Comparison of ENCODE assay signal across 9 mouse cellular contexts in the genomic region with DNA sequence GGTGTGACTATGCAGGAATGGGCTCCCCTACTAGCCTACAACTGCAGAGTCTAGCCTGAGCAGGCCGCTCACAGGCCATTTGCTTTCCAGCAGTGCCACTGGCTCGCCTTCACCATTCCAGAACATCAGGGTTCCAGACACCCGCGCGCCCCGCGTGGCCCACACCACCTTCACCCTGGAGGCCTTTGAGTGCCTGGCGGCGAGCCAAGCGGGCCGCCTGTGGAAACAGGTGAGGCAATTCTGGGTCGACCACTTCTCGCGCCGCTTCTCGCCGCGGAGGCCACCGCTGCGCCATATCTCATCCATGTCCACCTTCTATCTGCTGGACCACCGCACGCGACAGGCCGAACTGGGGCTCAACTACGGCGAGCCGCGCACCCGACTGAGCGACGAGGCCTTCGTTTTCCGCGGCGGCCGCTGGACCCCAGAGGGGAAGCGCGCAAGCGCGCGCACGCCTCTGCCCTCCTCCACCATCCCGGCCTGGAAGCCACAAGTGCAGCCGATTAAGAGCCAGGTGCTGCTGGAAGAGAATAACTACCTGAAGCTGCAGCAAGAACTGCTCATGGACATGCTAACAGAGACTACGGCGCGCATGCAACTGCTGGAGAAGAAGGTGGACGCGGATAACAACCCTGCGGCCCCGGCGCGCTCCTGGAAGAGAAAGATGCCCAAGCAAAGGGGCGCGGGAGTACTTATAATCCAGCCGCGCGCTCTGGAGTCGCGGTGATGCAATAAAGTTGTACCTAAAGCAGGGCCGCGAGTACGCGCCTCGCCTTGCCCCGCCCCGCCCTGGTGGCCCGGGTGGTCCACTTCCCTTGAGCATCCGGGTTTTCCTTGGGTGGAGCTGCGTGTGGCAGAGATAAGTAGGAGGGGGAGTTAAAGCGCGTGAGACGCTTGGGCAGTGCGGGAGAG. TPM values are rescaled to one million over a fixed set of nuclear protein-coding genes. Genes with fewer than 3 reads are reported as not detected.
A peak's percentile ranks its signal among the peaks of the same experiment; 100 is the strongest.
DNase-seq lines count a peak whose midpoint lies in the region; ATAC-seq lines count a peak whose summit lies in the region.
"Had no signal": no experiment of that assay in that cellular context is flagged by ENCODE, and none has a peak within 500 bp of the region (broad histone marks: within the 10 kb centered on the region; RNA-seq: fewer than 3 reads in every experiment).

No protein-coding gene starts in this region.

- H3K4me3 ChIP-seq in intestine, embryonic 14.5 days (ENCODE audit: low read depth, low read length) = peak overlapping the region; percentile 57
- peak overlapping the region; percentile 46 for H3K4me3 ChIP-seq in stomach, embryonic 14.5 days (ENCODE audit: low read depth, low read length)

- H3K36me3 ChIP-seq in intestine, embryonic 14.5 days (ENCODE audit: control insufficient read depth, insufficient read depth, low read length) = no peaks in the 10 kb centered on the region
- no peaks in the 10 kb centered on the region for H3K36me3 ChIP-seq in stomach, embryonic 14.5 days (ENCODE audit: control insufficient read depth, insufficient read depth, low read length)

- no peaks in the 10 kb centered on the region for H3K4me1 ChIP-seq in intestine, embryonic 14.5 days (replicated peaks; ENCODE audit: control insufficient read depth, insufficient read depth, low read length)
- no peaks in the 10 kb centered on the region for H3K4me1 ChIP-seq in stomach, embryonic 14.5 days (ENCODE audit: control insufficient read depth, insufficient read depth, low read length)

- ATAC-seq in intestine, embryonic 14.5 days (replicated peaks; ENCODE audit: low FRiP score, low TSS enrichment, low read depth) = peak; percentile 57
- peak; percentile 63; the same call in 1 of the 2 replicates for ATAC-seq in megakaryocyte-erythroid progenitor cell, adult 5-6 weeks (replicated peaks; ENCODE audit: low FRiP score, low TSS enrichment, poor library complexity, severe bottlenecking)
- peak; percentile 73 for ATAC-seq in stomach, embryonic 14.5 days (ENCODE audit: insufficient number of reproducible peaks, insufficient read depth, low FRiP score, low read depth)

- WGBS in intestine, embryonic 14.5 days = 2% methylated on average over 74 of the region's 74 CpGs
- 2% methylated on average over 74 of the region's 74 CpGs for WGBS in stomach, embryonic 14.5 days

- H3K4me2 ChIP-seq in intestine, embryonic 14.5 days (ENCODE audit: low read length) = peak overlapping the region; percentile 90
- peak overlapping the region; percentile 90 for H3K4me2 ChIP-seq in stomach, embryonic 14.5 days (replicated peaks; ENCODE audit: low read depth, low read length)

- no peaks in the 10 kb centered on the region for H3K9me3 ChIP-seq in intestine, embryonic 14.5 days (ENCODE audit: control insufficient read depth, low read length)
- H3K9me3 ChIP-seq in stomach, embryonic 14.5 days (ENCODE audit: control insufficient read depth, low read depth, low read length) = peaks cover under 1% of the 10 kb centered on the region; the same call in 1 of the 2 replicates

- DNase-seq in adrenal gland, adult 2 months = peak; percentile 38
- DNase-seq in adrenal gland, adult 8-10 months = no peak
- DNase-seq in cerebellum, postnatal 14 days = peak; percentile 72 to 74
- peak; percentile 40 to 44 for DNase-seq in frontal cortex, postnatal 25 days (ENCODE audit: low spot score in 2 of 2)
- peak; percentile 84 for DNase-seq in intestine, embryonic 14.5 days (ENCODE audit: low spot score)
- DNase-seq in left cerebral cortex, postnatal 4 days = peak; percentile 49

- H3K27ac ChIP-seq in intestine, embryonic 14.5 days (ENCODE audit: low read depth) = 0 out of 2 replicates have a peak overlapping the region, but pooled peaks have one; percentile 22
- H3K27ac ChIP-seq in stomach, embryonic 14.5 days (ENCODE audit: low read length) = no peak overlapping the region

- no peaks in the 10 kb centered on the region for H3K27me3 ChIP-seq in intestine, embryonic 14.5 days (replicated peaks; ENCODE audit: control insufficient read depth, insufficient read depth, low read length)
- H3K27me3 ChIP-seq in stomach, embryonic 14.5 days (ENCODE audit: control insufficient read depth, insufficient read depth, low read length) = no peaks in the 10 kb centered on the region

- H3K9ac ChIP-seq in intestine, embryonic 14.5 days (ENCODE audit: low read length) = peak overlapping the region; percentile 52
- peak overlapping the region; percentile 45 for H3K9ac ChIP-seq in stomach, embryonic 14.5 days (replicated peaks; ENCODE audit: low read depth, low read length)

- intact Hi-C loops in left cerebral cortex, postnatal 4 days (cut with DNase I) = no loop called here

RNA-seq across cellular contexts. Expression of a gene that starts 4.9 kb away (rescaled TPM):
- total RNA-seq in adrenal gland, adult 2 months (2021) = not detected
- polyA plus RNA-seq in adrenal gland, adult 2 months (2012; rRNA removed) = 0.57 TPM in 1 of 2 replicates, not detected in the other
- not detected for total RNA-seq in adrenal gland, adult 8-10 months (2022)
- polyA plus RNA-seq in intestine, embryonic 14.5 days (2014; fragmentation: Nextera tagmentation; extraction: Ambion mirVana) = 0.27 TPM in 2 replicates
- not detected for total RNA-seq in left cerebral cortex, postnatal 4 days (2021)
- 1.0 TPM in 1 of 2 replicates, not detected in the other for total RNA-seq in megakaryocyte-erythroid progenitor cell, adult 5-6 weeks (2014; fragmentation: Nextera tagmentation)
- not detected in 2 replicates for total RNA-seq in megakaryocyte-erythroid progenitor cell, adult 5-6 weeks (2017)
- polyA plus RNA-seq in stomach, embryonic 14.5 days (2014; fragmentation: Nextera tagmentation; extraction: Ambion mirVana) = 0.51 TPM in 1 of 2 replicates, not detected in the other
- total RNA-seq: neutrophil, adult 5-6 weeks had no signal

RNA-seq across cellular contexts. Expression of a gene that starts 17.6 kb away (rescaled TPM):
- 100 to 1,000 TPM; 225 to 240 TPM for total RNA-seq in adrenal gland, adult 2 months (2021)
- 13.4 and 13.7 TPM in 2 replicates for polyA plus RNA-seq in adrenal gland, adult 2 months (2012; rRNA removed)
- total RNA-seq in adrenal gland, adult 8-10 months (2022) = 100 to 1,000 TPM; 165 to 402 (median 286) TPM
- polyA plus RNA-seq in intestine, embryonic 14.5 days (2014; fragmentation: Nextera tagmentation; extraction: Ambion mirVana) = 411 and 475 TPM in 2 replicates
- total RNA-seq in left cerebral cortex, postnatal 4 days (2021) = 100 to 1,000 TPM; 508 to 515 TPM
- total RNA-seq in megakaryocyte-erythroid progenitor cell, adult 5-6 weeks (2014; fragmentation: Nextera tagmentation) = 618 and 682 TPM in 2 replicates
- total RNA-seq in megakaryocyte-erythroid progenitor cell, adult 5-6 weeks (2017) = 798 and 1,044 TPM in 2 replicates
- 475 and 496 TPM in 2 replicates for polyA plus RNA-seq in stomach, embryonic 14.5 days (2014; fragmentation: Nextera tagmentation; extraction: Ambion mirVana)

RNA-seq across cellular contexts. Expression of a gene that starts 33.7 kb away (rescaled TPM):
- total RNA-seq in adrenal gland, adult 2 months (2021) = 100 to 1,000 TPM; 479 to 498 TPM
- polyA plus RNA-seq in adrenal gland, adult 2 months (2012; rRNA removed) = 13.9 and 19.7 TPM in 2 replicates
- 100 to 1,000 TPM; 459 to 558 (median 506) TPM for total RNA-seq in adrenal gland, adult 8-10 months (2022)
- 246 and 259 TPM in 2 replicates for polyA plus RNA-seq in intestine, embryonic 14.5 days (2014; fragmentation: Nextera tagmentation; extraction: Ambion mirVana)
- 100 to 1,000 TPM; 377 to 394 TPM for total RNA-seq in left cerebral cortex, postnatal 4 days (2021)
- total RNA-seq in megakaryocyte-erythroid progenitor cell, adult 5-6 weeks (2014; fragmentation: Nextera tagmentation) = 331 and 366 TPM in 2 replicates
- 1,306 and 1,380 TPM in 2 replicates for total RNA-seq in megakaryocyte-erythroid progenitor cell, adult 5-6 weeks (2017)
- polyA plus RNA-seq in stomach, embryonic 14.5 days (2014; fragmentation: Nextera tagmentation; extraction: Ambion mirVana) = 221 and 248 TPM in 2 replicates
